Mouse (Mus musculus): ENCODE data around the gene Vps13d. TPM values are rescaled to one million over a fixed set of nuclear protein-coding genes. Genes with fewer than 3 reads are reported as not detected.
A peak's percentile ranks its signal among the peaks of the same experiment; 100 is the strongest.

Vps13d gene
- polyA plus RNA-seq, 1 experiment from 2014 or later: 12.6 TPM

GRCm38 (mm10) chr4:145009437-145009836, 185.4 kb downstream of the Vps13d start:
- peaks cover 13% of the 10 kb centered on the region for H3K4me1 ChIP-seq (ENCODE audit: control insufficient read depth, insufficient read depth, low read length)
- H3K9me3 ChIP-seq (ENCODE audit: control insufficient read depth, low read length): no peaks in the 10 kb centered on the region
- H3K4me3 ChIP-seq (ENCODE audit: low read length): no peak overlapping the region
- no peak for ATAC-seq (ENCODE audit: low FRiP score, low TSS enrichment)
- H3K27ac ChIP-seq (ENCODE audit: low read depth, low read length): peak overlapping the region; percentile 76
- H3K4me2 ChIP-seq (replicated peaks; ENCODE audit: low read depth, low read length): no peak overlapping the region
- H3K36me3 ChIP-seq (ENCODE audit: control insufficient read depth, insufficient read depth, low read length): 0 out of 2 replicates have a peak, but pooled peaks cover 3% of the 10 kb centered on the region
- no peak overlapping the region for H3K9ac ChIP-seq (ENCODE audit: low read depth, low read length)
- no peaks in the 10 kb centered on the region for H3K27me3 ChIP-seq (ENCODE audit: control insufficient read depth, insufficient read depth, low read length)
- 3% methylated on average over 3 of the region's 3 CpGs for WGBS

- ATAC-seq (ENCODE audit: low FRiP score, low TSS enrichment): 0 out of 2 replicates have a peak, but pooled peaks have one; percentile 15
- no peaks in the 10 kb centered on the region for H3K27me3 ChIP-seq (ENCODE audit: control insufficient read depth, insufficient read depth, low read length)
- WGBS: 94% methylated on average over 4 of the region's 4 CpGs
- H3K9ac ChIP-seq (ENCODE audit: low read depth, low read length): no peak overlapping the region
- H3K9me3 ChIP-seq (ENCODE audit: control insufficient read depth, low read length): no peaks in the 10 kb centered on the region
- H3K36me3 ChIP-seq (ENCODE audit: control insufficient read depth, insufficient read depth, low read length): no peaks in the 10 kb centered on the region
- H3K27ac ChIP-seq (ENCODE audit: low read depth, low read length): no peak overlapping the region
- peaks cover 15% of the 10 kb centered on the region for H3K4me1 ChIP-seq (ENCODE audit: control insufficient read depth, insufficient read depth, low read length)
- no peak overlapping the region for H3K4me2 ChIP-seq (replicated peaks; ENCODE audit: low read depth, low read length)
- no peak overlapping the region for H3K4me3 ChIP-seq (ENCODE audit: low read length)
These were observed 188.8 kb downstream of the Vps13d start for GRCm38 (mm10) chr4:145005943-145006545.

- 69% methylated on average over 6 of the region's 6 CpGs for WGBS
- Histone ChIP-seq H3K36me3 (ENCODE audit: control insufficient read depth, insufficient read depth, low read length) (no peaks in the 10 kb centered on the region), H3K4me2 (replicated peaks; ENCODE audit: low read depth, low read length) (no peak overlapping the region), H3K9me3 (ENCODE audit: control insufficient read depth, low read length) (no peaks in the 10 kb centered on the region), H3K9ac (ENCODE audit: low read depth, low read length) (no peak overlapping the region), H3K4me3 (ENCODE audit: low read length) (no peak overlapping the region), H3K4me1 (ENCODE audit: control insufficient read depth, insufficient read depth, low read length) (peaks cover 26% of the 10 kb centered on the region), H3K27ac (ENCODE audit: low read depth, low read length) (no peak overlapping the region), H3K27me3 (ENCODE audit: control insufficient read depth, insufficient read depth, low read length) (no peaks in the 10 kb centered on the region)
- no peak for ATAC-seq (ENCODE audit: low FRiP score, low TSS enrichment)
These were observed 190.6 kb downstream of the Vps13d start for GRCm38 (mm10) chr4:145004176-145004575.

GRCm38 (mm10) chr4:145002733-145003132, 192.1 kb downstream of the Vps13d start:
- ATAC-seq (ENCODE audit: low FRiP score, low TSS enrichment): no peak
- peaks cover 37% of the 10 kb centered on the region for H3K4me1 ChIP-seq (ENCODE audit: control insufficient read depth, insufficient read depth, low read length)
- no peak overlapping the region for H3K4me3 ChIP-seq (ENCODE audit: low read length)
- H3K4me2 ChIP-seq (replicated peaks; ENCODE audit: low read depth, low read length): no peak overlapping the region
- 84% methylated on average over 1 of the region's 1 CpGs for WGBS
- no peak overlapping the region for H3K9ac ChIP-seq (ENCODE audit: low read depth, low read length)
- H3K36me3 ChIP-seq (ENCODE audit: control insufficient read depth, insufficient read depth, low read length): no peaks in the 10 kb centered on the region
- H3K27ac ChIP-seq (ENCODE audit: low read depth, low read length): peak overlapping the region; percentile 31; the same call in 1 of the 2 replicates
- H3K9me3 ChIP-seq (ENCODE audit: control insufficient read depth, low read length): no peaks in the 10 kb centered on the region
- no peaks in the 10 kb centered on the region for H3K27me3 ChIP-seq (ENCODE audit: control insufficient read depth, insufficient read depth, low read length)

- Histone ChIP-seq H3K36me3 (ENCODE audit: control insufficient read depth, insufficient read depth, low read length) (no peaks in the 10 kb centered on the region), H3K4me1 (ENCODE audit: control insufficient read depth, insufficient read depth, low read length) (peaks cover 52% of the 10 kb centered on the region), H3K4me2 (replicated peaks; ENCODE audit: low read depth, low read length) (no peak overlapping the region), H3K9ac (ENCODE audit: low read depth, low read length) (no peak overlapping the region), H3K27ac (ENCODE audit: low read depth, low read length) (peak overlapping the region; percentile 94), H3K4me3 (ENCODE audit: low read length) (no peak overlapping the region), H3K27me3 (ENCODE audit: control insufficient read depth, insufficient read depth, low read length) (no peaks in the 10 kb centered on the region), H3K9me3 (ENCODE audit: control insufficient read depth, low read length) (no peaks in the 10 kb centered on the region)
- 4% methylated on average over 20 of the region's 20 CpGs for WGBS
- peak; percentile 95 for ATAC-seq (ENCODE audit: low FRiP score, low TSS enrichment)
These were observed 194.9 kb downstream of the Vps13d start for GRCm38 (mm10) chr4:144999903-145000382.

GRCm38 (mm10) chr4:144999572-144999880, 195.3 kb downstream of the Vps13d start:
- peak overlapping the region; percentile 1; the same call in 1 of the 2 replicates for H3K9ac ChIP-seq (ENCODE audit: low read depth, low read length)
- H3K36me3 ChIP-seq (ENCODE audit: control insufficient read depth, insufficient read depth, low read length): no peaks in the 10 kb centered on the region
- no peak overlapping the region for H3K4me2 ChIP-seq (replicated peaks; ENCODE audit: low read depth, low read length)
- no peaks in the 10 kb centered on the region for H3K9me3 ChIP-seq (ENCODE audit: control insufficient read depth, low read length)
- H3K27ac ChIP-seq (ENCODE audit: low read depth, low read length): peak overlapping the region; percentile 94
- no peaks in the 10 kb centered on the region for H3K27me3 ChIP-seq (ENCODE audit: control insufficient read depth, insufficient read depth, low read length)
- WGBS: 4% methylated on average over 6 of the region's 6 CpGs
- peaks cover 52% of the 10 kb centered on the region for H3K4me1 ChIP-seq (ENCODE audit: control insufficient read depth, insufficient read depth, low read length)
- no peak; the same call in 1 of the 2 replicates for ATAC-seq (ENCODE audit: low FRiP score, low TSS enrichment)
- H3K4me3 ChIP-seq (ENCODE audit: low read length): no peak overlapping the region

GRCm38 (mm10) chr4:144998808-144999571, 195.8 kb downstream of the Vps13d start:
- H3K9ac ChIP-seq (ENCODE audit: low read depth, low read length): peak overlapping the region; percentile 1; the same call in 1 of the 2 replicates
- H3K4me3 ChIP-seq (ENCODE audit: low read length): no peak overlapping the region
- no peaks in the 10 kb centered on the region for H3K36me3 ChIP-seq (ENCODE audit: control insufficient read depth, insufficient read depth, low read length)
- H3K4me2 ChIP-seq (replicated peaks; ENCODE audit: low read depth, low read length): no peak overlapping the region
- no peaks in the 10 kb centered on the region for H3K9me3 ChIP-seq (ENCODE audit: control insufficient read depth, low read length)
- WGBS: 60% methylated on average over 2 of the region's 2 CpGs
- ATAC-seq (ENCODE audit: low FRiP score, low TSS enrichment): no peak
- no peaks in the 10 kb centered on the region for H3K27me3 ChIP-seq (ENCODE audit: control insufficient read depth, insufficient read depth, low read length)
- peak overlapping the region; percentile 94 for H3K27ac ChIP-seq (ENCODE audit: low read depth, low read length)
- peaks cover 50% of the 10 kb centered on the region for H3K4me1 ChIP-seq (ENCODE audit: control insufficient read depth, insufficient read depth, low read length)

GRCm38 (mm10) chr4:144997887-144998658, 196.7 kb downstream of the Vps13d start:
- H3K4me3 ChIP-seq (ENCODE audit: low read length): no peak overlapping the region
- H3K9ac ChIP-seq (ENCODE audit: low read depth, low read length): no peak overlapping the region
- WGBS: 52% methylated on average over 3 of the region's 3 CpGs
- H3K27me3 ChIP-seq (ENCODE audit: control insufficient read depth, insufficient read depth, low read length): no peaks in the 10 kb centered on the region
- no peaks in the 10 kb centered on the region for H3K36me3 ChIP-seq (ENCODE audit: control insufficient read depth, insufficient read depth, low read length)
- H3K4me2 ChIP-seq (replicated peaks; ENCODE audit: low read depth, low read length): no peak overlapping the region
- no peak for ATAC-seq (ENCODE audit: low FRiP score, low TSS enrichment)
- peak overlapping the region; percentile 94 for H3K27ac ChIP-seq (ENCODE audit: low read depth, low read length)
- peaks cover 57% of the 10 kb centered on the region for H3K4me1 ChIP-seq (ENCODE audit: control insufficient read depth, insufficient read depth, low read length)
- H3K9me3 ChIP-seq (ENCODE audit: control insufficient read depth, low read length): no peaks in the 10 kb centered on the region
